Mouse (Mus musculus) spleen, embryonic (tissue): ENCODE results near the gene Prox1.

Source experiments
- CTCF ChIA-PET: fragments of 350-600 bp; sonication (Branson Sonifier 250); formaldehyde crosslinking; loops from one replicate; lab custom pipeline; 2022; lab: Charles Lee

The Prox1 gene

GRCm38 (mm10) chr1:190173596-190173995 lies 3.1 kb upstream of the Prox1 start:
- CTCF ChIA-PET, result no interaction called here

DNA sequence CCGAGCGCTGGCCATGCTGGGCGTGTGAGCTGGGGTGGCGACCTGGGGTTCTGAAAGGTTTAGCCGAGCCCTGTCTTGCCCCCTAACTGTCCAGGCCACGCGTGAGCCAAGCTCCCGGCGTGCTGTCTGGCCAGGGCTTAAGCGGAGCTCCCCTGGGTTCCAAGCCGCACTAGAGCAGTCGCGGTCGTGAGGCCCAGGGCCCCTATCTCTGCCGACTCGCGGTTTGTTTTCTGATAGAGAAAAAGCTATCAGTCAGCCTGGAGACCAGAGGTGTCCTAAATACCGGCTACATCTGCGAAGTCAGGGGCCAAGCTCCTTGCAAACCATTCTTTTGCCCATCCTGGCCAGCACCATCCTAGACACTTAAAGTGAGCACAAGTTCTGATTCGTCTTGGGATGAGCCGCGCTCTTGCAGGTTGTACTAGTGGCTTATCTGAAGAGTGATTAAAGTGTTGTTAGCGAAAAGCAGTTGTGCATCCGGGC lies 2.5 kb upstream of the Prox1 start:
- CTCF ChIA-PET, result no interaction called here

- CTCF ChIA-PET, result no interaction called here
These were observed 1.9 kb upstream of the Prox1 start for GRCm38 (mm10) chr1:190172311-190172978.

- CTCF ChIA-PET, result no interaction called here
These were observed 1.2 kb upstream of the Prox1 start for GRCm38 (mm10) chr1:190171750-190172149.

DNA sequence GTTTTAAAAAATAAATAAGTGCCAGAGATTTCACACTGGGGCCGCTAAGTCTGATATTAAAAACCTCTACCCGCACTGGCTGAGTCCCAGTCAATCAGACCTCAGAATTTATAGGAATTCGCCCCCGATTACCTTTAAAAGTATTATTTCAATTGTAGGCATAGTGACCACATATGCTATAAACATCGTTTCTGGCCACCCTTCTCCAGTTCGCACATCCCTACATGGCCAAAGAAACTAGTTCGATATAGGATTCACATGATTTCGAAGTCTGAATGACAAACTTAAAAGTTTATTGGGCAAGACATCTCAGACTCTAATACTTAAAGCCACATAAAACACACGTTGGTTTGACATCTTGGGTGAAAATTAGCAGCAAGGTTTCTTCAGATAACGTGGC lies 827 bp upstream of the Prox1 start:
- CTCF ChIA-PET, result no interaction called here

DNA sequence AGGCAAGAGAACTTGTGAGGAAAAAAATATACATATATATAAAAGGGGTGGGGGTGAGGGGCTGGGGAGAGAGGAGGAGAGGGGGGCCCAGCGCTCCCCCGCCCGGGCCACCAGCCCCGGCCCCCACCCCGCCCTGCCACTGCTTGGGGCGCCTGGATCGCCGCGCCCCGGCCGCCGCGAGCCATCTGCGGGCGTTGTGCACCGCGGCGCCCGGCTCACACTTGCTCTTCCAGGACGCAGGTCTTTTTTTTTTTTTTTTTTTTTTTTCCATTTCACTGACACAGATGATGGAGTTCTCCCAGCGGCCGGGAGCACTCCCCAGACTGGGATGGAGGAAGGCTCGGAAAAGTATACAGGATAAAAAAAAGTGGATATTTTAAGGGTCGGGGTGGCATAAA lies 304 bp upstream of the Prox1 start:
- CTCF ChIA-PET, result no interaction called here

DNA sequence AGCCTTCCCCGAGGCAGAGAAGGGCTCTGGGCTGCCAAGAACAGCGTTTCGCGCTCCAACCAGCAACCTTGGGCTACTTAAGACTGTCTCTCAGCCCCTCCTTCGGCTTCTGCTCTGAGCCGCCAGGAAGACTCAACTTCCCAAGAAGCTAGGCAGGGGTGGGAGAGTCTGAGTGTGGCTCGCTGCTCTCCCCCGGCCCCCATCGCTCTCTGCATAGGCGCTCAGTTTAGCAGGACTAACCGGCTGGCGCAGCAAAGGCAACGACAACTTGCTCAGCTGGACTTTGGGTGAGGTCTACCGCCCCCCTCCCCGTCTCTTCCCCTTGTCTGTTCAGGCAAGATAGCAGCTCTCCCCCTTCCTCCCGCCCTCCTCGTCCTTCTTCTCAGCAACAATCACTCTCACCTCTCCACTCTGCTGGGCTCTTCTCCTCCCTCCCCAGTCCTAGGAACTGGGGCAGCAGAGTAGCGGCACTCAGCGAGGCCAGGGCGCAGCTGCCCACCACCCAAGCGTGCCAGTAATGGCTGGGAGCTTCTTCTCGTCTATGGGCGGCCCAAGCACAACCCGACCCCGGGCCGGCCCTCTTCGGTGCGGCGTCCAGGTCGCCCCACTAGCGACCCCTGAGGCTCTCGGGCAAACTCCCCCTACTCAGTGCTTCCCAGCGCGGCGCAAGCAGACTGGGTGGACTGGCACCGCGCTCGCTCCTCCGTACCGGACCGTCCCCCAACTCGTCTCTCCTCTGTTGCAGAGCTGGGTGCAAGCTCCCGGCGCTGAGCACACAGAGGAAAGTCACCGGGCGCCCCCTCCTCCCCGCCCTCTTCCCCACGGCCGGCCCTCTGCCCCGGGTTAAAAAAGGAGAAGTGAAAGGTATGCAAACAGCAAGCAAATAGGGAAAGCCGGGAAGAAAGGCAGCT lies 1.5 kb downstream of the Prox1 start:
- CTCF ChIA-PET, result no interaction called here

DNA sequence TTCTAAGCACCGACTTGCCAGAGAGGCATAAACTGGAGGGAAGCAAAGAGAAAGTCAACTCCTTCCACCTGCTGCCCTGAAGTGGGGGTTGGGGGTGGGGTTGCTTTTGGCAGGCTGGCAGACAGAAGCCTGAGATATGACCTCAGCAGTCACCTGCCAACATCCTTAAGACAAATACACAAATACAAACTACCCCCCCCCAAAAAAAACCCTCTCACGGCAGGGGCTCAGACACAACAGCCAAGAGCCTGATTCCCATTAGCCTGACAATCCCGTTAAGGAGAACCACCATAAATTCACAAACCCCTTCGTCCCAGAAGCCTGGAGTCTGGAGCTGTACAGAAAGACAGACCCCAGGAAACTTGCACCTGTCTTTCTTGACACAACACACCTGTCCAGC lies 2.4 kb downstream of the Prox1 start:
- CTCF ChIA-PET, result no interaction called here

DNA sequence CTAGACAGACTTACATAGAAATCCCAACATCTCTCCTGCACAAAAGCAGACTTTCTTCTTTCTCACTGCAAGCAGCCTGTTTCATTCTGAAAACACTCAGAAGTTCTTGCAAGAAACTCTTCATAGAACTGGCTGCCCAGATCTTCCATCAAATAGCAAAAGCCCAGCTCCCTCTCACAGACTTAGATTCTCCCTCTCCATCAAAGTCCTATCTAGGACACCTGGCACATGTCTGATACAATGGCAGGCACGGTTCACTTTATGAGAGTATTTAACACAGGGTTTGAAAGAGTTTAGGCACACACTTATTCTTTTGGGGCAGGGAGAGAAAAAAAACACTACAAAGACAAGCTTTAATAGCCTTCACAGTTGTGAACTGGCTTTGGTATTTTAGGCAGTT lies 2.9 kb downstream of the Prox1 start:
- CTCF ChIA-PET, result no interaction called here

DNA sequence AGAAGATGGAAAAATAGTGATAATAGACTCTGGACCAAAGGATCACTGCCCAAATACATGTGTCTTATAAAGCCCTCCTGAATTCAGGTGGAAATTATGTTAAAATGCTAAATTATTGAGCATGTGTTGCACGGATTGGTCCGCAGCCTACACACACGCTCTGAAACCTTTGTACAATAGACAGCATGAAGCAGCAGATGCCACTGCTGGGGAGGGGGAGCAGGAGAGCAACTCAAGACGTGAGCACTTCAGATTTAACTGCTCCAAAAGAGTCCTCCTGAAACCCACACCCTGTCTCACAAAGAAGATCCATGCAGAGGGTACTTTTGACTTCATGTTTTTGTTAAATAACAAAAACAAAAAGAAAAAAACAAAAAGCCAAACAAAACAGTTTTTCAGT lies 5.0 kb downstream of the Prox1 start:
- CTCF ChIA-PET, result no interaction called here

DNA sequence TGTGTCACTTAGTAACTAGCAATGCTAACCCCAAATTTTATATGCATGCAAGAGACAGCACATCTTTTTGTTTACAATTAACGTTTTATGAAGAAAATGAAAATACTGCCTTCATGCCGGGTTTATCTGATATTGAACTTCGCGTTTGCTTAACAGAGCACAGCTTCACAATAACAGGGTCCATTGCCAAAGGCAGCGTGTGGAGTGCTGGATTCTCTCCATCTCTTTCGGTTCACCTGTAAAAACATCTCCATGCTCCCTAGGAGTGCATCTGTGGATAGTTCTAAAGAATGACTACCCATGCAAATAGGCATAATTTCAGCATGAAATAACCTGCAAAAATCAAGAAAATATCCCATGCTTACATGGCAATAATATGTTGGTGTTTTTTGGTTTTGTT lies 7.0 kb downstream of the Prox1 start:
- CTCF ChIA-PET, result no interaction called here

DNA sequence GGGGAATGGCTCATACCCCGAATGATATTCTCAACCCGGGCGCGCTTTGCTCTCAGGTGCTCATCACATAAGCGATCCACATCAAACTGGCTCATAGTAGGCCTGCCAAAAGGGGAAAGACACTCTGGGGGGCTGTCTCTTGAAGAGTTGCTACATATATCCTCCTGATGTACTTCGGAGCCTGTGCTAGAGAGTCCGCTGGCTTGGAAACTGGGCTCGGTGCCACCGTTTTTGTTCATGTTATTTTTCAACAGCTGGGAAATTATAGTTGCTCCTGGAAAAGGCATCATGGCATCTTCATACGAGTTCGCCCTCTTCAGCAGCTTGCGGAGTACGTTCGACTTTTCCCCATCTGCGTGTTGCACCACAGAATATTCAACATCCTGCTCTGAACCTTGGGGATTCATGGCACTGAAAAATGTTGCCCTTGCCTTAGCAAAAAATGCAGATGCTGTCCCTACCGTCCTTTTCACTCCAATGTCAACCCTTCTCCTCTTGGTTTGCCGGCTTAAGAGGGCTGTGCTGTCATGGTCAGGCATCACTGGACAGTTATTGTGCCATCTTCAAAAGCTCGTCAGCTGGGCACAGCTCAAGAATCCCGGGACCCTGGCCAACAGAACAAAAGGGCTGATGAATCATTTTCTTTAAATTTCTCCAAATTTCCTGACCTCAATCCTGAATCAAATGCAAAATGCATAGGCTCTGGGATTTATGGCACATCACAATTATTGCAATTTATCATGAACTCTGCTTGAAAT lies 8.6 kb downstream of the Prox1 start:
- CTCF ChIA-PET, result no interaction called here

- CTCF ChIA-PET, result no interaction called here
These were observed 9.2 kb downstream of the Prox1 start for GRCm38 (mm10) chr1:190161288-190161687.

DNA sequence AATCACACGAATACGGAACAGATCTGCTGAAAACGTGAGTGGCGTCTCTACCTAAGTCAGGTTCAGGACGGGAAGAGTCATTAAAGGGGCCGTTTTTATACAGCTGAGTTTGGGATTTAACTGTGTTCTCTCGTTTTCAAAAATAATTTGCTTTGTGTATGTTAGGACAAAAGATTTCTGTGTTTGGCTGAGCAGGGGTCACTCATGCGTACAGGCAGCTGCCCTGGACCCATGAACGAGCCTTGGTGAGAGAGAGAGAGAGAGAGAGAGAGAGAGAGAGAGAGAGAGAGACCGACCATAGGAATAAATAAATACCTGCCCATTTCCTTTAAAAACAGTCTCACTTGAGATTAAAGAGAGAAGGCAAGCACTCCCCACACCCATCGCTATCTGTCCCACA lies 11.1 kb downstream of the Prox1 start:
- CTCF ChIA-PET, result no interaction called here

GRCm38 (mm10) chr1:190155751-190156150 lies 14.8 kb downstream of the Prox1 start:
- CTCF ChIA-PET, result no interaction called here

DNA sequence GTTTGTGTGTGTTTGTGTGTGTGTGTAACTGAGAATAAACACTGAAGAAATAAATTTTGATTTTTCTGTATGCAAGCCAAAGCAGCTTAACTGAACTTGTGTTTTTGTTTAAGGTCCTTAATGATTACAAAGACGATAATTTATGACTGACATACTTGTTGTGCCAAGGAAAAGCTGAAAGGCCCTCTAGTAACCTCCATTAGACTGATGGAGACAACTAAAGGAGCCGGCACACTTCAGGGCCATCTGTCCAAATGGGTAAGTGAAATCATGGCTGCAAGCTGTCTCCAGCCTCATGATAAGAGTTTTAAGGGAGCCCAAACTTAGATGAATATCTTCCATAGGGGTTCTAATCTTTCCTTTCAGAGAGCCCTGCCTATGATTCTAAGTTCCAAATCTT lies 15.5 kb downstream of the Prox1 start:
- CTCF ChIA-PET, result no interaction called here

DNA sequence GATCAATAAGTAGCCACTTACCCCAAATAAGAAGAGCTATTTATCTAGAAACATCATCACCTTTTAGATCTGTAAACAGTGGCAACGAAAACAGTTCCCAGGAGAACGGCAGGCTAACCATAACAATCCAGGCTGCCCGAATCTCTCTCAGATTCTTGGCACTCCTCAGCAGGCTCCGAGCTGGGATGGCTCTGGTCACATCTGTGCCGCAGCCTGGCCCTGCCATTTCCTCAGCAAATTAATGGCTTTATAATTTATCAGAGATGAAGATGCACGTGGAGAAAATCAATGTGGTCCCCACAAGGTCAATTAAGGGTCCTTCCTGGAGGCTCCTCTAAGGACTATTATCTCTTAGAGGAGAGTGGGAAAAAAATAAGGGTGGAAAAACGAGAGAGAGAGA lies 16.2 kb downstream of the Prox1 start:
- CTCF ChIA-PET, result no interaction called here

GRCm38 (mm10) chr1:190152603-190153002 lies 17.9 kb downstream of the Prox1 start:
- CTCF ChIA-PET, result no interaction called here

- CTCF ChIA-PET, result no interaction called here
These were observed 21.2 kb downstream of the Prox1 start for GRCm38 (mm10) chr1:190149233-190149741.

DNA sequence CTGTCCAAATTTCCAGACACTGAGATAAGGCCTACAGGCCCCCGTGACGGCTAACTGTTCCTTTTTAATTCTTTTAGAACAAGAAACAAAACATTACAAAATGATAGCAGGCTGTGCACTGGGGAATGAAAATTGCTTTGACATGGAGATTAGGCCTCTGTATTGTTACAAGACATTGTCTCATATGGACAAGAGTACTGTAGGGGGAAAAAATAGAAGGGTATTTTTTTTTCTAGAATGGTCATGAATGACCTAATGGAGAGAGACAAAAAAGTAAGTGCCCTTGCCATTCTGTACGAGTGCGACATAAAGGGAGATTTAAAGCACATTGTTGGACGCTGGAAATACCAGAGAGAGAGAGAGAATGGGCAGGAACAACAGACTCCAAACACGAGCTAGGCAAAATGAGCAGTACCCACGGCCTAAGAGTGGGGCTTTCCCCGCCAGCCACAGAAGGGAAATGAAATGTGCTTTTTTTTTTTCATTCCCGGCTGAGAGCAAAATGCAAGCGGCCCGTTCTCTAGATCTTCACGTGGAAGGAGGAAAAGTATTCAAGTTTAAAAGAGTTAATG lies 21.8 kb downstream of the Prox1 start:
- CTCF ChIA-PET, result no interaction called here

GRCm38 (mm10) chr1:190147816-190148215 lies 22.7 kb downstream of the Prox1 start:
- CTCF ChIA-PET, result no interaction called here

DNA sequence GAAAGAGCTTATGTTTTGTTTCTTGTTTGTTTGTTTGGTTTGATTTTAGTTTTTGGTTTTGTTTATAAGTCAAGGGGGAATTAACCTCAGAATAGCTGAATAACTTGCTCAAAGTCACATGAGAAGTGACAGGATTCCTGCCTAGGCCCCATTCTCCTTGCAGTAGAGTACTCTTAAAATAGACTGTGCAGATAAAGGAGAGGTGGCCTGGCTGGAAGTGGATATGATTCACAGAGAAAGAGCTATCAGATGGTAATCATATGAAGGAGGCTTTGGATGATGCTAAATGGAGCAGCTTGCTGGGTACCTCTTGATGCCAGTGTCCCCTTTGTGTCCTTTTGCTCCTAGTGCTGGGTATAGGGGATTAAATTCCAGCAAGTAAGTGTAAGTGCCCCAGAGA lies 26.1 kb downstream of the Prox1 start:
- CTCF ChIA-PET, result no interaction called here
